Mouse (Mus musculus) T-cell, adult 2 months (primary cell): Measurements from ENCODE around the gene Rbm28.

Experiments used
- DNase-seq: peaks from one replicate; pipeline ENCODE4 v3.0.0; 2022; ENCODE audit warnings: low spot score

The Rbm28 gene

DNA sequence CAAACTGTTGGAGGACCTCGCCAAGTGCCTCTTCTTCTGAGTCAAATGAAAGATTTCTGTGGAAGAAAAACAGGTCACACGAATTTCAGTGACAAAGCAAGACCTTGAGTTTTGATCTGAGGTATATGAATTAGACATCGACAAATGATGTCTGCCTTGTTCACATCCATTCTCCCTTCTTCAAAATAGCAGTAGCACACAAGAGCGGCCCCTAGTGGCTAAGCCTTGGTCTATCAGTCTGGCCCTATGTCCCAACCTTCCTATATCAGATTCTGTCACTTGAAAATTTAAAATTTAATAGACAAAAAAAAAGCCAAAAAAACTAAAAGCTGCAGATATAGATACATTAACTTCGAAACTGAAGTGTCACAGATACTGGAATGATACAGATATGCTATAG lies 21.2 kb downstream of the Rbm28 start:
- DNase-seq: peak; percentile 15

DNA sequence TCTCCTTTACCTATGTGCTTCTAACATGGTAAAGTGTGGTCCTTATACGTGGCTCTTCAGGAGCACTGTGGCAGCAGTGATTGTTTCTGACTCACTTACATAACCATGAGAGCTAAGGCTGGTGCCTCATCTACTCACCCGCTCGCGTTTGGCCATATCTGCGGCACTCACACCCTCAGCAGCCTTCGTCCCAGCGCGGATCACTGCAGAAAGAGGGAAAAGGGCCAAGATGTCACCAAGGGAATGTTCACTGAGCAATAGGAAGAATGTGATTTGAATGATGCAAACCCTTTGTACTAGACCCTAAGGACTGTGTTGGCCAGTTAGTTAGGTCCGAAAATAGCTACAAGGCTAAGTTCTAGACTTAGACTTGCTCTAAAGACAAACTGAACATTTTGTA lies 27.4 kb downstream of the Rbm28 start:
- no peak for DNase-seq

DNA sequence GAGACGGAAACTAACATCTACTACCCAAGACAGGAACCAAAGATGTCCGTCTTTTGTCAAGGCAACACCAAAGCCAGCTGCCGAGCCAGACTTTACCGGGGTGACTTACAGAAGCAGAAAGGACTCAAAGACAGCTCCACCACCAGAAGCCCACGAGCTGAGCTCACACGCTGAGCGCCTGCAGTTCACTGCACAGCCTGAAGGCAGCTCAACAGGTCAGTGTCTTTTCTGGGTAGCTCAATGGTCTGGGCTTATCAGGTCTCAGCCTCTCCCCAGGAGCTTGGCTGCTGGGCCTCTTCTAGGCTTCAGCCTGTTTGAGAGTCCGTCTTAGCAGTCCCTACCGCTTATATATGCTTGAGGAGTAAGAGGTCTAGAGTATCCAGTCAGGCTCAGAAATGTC lies 31.7 kb downstream of the Rbm28 start:
- DNase-seq: no peak

DNA sequence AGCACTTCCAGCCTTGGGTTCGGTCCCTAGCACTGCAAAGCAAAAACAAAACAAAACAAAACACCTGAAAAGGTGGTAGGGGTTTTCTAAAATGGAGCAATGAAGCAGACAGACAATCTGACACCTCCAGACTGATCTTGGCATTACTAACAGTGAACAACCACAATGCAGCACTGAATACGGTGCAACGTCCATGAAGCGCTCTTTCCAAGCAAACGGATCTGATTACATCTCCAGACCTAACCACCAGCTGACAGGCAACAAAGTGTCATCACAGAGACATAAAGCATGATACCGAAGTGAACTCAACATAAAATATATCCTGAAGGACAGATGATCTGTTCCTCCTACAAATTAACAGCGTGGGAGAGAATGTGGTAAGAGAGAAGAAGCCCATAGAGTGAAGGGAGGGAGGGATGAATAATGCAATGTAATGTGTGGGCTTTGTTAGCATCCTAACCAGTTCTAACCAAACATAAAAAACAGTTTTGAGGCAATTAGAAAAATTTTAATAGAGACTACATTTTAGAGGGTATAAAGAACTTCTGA lies 37.9 kb downstream of the Rbm28 start:
- DNase-seq: no peak

DNA sequence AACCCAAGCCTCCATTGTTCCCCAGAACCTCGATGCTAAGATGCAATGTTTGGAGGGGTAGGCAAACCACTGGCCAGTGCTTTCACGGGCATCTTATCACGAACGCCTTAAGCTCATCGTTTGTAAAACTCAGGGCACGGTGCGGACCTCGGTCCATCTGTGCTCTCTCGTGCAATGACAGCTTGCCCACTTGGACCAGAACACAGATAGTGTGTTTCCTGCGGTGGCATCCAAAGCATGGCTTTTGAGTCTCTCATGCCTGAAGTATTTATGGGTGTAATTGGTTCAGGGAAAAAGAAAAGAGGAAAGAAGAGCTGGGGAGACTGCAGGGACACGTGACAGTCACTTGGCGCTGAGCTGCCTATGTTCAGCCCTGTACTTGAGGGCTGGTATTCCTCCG lies 44.8 kb downstream of the Rbm28 start:
- no peak for DNase-seq

DNA sequence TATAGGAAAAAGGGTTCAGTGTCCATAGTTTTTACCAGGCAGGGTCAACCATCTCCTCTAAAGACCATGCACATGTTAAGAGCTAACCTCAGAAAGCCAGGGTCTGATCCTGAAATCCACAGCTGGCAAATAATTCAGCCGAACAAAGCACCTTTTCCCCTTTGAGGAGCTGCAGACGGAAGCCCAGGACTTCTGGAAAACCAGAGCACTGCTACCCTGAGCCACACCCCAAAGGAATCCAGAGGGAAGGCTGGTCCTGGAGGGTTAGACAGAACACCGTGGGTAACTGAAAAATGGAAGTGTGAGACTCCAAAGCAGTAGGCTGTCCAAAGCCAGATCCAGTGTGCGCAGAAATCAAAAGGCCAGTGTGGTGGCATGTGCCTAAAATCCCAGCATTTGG lies 45.8 kb downstream of the Rbm28 start:
- no peak for DNase-seq

DNA sequence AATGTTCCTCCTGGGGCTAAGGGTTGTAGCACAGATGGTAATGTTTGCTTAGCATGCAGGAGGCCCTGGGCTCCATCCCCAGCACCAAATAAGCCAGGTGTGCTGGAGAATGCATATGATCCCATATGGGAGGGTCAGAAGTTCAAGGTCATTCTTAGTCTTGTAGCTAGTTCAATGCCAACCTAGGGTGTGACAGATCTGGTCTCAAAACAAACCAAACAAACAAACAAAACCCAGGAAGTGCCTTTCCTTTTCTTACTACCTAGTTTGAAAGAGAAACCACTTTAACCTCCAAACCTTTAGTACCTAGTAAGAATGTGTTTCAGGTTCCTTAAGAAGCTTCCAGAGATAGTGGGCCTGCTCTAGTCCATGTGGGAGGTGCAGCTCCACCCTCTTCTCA lies 46.6 kb downstream of the Rbm28 start:
- no peak for DNase-seq

DNA sequence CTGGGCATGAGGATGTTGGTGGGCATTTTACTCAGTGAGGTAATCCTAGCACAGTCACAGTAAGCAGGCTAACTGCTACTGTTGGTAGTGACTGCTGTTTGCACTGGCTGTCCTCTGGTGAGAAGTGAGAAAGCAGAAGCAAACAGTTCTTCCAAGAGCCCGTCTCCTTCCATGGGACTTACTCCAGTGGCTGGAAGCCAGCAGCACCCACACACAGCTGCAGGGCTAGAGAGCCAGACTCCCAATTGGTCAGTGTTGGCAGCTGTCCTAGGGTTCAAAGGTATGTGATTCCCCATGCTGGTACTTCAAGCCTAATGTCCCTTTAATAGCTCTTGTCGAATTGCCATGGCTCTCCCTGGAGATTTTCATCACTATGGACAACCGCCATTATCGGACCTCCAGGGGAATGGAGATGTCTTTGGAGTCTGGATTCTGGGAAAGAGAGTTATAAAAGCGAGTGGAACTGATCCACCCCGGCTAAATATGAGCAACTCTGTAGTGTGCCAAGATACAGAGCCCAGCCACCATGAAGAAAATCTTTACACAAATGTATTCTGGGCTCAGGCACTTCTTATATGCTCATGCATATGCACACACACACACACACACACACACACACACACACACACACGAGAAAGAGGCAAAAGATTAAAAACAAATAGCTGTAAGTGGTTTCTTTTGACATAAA lies 47.2 kb downstream of the Rbm28 start:
- no peak for DNase-seq

DNA sequence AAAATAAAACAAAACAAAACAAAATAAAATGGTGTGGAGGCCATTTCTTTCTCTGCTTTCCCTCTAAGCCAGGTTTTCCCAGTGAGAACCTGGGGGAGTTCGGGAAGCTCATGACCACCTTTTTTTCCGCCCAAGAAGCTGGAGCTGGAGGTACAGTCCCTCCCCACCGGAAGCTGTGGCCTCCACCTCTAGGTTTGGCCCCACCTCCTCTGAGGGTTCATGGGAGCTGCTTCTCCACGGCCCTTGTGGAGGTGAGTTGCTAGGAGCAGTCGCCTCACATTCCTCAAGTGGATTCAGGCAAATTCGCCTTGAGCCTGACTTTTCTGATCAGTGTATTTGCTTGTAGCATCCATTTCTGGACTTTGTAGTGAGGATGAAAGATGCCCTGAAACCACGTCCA lies 49.0 kb downstream of the Rbm28 start:
- DNase-seq: no peak

DNA sequence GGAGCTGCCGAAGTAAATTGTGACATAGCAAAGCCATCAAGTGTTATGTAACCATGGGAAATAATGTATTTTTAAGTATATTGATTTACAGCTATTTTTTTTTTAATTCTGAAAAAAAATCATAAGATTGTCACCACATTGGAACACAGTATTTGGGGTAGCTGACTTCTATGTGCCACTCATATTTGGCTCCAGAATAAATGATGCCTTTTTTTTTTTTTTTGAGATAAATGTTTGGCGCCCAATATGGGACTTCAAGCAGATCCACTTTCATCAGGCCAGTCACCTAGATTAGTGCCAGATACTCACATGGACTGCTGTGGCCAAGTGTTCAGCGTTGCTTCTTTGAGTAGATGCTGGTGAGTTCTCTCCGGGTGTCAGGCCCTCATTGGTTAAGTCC lies 53.3 kb downstream of the Rbm28 start:
- no peak for DNase-seq

DNA sequence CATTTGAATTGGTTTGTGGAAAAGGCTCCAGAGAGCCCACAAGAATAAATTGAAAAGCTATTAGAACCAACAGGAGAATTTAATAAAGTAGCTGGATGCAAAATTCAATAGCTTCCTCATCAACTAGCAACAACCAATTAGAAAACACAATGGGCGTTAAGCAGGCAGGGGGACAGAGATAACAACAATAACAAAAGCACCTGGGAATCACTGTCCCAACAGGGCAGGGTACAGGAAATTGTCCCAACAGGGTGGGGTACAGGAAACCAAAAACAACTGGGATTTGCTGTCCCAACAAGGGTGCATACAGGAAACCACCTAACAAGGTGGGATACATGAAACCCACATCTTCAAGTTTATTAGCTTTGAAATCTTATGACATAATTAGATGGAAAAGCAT lies 56.4 kb downstream of the Rbm28 start:
- no peak for DNase-seq

DNA sequence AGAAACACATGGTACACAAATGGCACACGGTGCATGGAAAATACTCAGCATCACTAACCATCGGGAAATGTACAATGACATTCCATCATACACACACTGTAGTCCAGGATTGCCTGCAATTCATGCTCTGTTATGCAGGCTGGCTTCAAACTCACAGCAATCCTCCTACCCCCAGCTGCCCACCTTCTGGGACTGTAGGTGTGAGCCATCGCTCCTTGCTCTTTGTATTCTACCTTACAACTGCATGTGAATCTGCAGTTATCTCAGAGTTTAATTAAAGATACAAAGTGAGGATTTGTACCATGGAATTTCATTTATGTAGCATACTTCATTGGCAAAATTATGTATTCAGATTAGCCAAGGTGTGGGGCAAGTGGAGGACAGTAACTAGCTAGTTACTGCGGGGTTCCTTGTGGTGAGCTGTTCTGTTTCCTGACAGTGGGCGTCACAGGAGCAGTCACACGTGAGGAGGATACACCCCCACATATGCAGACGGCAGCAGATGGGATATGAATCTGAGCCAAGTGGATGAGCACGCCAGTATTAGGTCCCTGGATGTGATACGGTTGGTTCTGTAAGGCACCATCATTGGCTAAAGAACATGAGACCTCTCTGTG lies 63.5 kb downstream of the Rbm28 start:
- no peak for DNase-seq

DNA sequence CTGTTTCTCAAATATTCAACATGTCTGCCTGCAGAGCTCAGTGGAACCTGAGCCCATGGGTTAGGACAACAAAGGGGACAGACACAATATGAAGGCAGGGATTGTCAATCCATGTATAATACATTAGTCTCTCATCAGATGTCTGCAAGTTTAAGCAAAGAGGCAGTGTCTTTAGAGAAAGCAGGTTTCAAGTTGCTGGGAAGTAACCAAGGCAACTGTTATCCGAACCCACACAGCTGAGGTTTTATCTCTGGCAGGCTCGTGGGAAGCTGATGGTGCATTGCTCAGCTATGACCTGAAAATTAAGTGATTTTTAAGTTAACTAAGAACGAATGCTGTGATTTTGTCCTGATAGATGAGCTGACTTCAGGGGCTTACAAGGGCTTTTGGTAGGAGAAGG lies 64.4 kb downstream of the Rbm28 start:
- no peak for DNase-seq

DNA sequence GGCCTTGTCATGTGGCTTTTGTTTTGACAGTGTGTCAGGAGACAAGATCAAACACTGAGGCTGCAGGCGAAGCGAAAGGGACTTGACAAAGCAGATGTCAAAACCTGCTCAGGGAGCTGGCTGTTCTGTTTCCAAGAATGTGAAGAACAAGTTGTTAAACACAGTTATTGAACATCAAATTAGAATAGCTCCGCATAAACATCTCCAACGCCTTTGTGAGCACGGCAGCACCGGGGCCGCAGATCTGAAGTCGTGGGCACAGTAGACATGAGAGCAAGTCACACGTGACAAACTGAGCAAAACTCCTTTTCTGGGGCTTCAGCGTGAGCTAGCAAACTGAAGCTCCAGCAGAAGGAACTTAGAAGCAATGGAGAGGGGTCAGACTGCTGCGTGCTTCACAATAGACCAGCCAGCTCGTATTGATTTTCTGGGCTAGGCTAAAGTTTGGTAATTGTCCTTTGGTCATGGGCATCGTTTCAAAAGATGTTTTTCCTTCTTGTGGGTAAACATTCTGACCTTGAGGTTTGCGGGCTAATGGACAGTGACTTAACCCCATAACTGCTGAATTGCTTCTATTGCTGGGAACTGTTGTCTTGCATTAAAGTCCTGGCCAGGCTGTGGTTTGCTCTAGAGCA lies 65.2 kb downstream of the Rbm28 start:
- no peak for DNase-seq

DNA sequence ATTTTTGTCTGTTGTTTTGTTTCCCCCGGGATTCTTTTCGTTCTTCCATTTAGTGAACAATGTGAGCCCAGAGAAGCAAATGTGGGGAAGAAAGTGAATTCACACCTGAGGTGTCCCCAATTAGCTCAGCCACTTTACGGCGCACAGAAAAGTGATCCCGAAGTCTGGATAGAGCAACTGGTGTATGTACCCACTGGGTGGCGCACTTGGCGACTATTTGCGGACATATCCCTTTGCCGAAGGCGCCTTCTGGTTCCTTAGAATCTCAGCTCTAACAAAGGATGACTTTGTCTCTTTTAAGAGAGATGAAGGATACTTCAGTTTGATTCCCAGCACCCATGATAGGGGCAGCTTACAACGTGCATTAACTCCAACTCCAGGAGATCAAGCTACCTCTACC lies 71.9 kb downstream of the Rbm28 start:
- no peak for DNase-seq

DNA sequence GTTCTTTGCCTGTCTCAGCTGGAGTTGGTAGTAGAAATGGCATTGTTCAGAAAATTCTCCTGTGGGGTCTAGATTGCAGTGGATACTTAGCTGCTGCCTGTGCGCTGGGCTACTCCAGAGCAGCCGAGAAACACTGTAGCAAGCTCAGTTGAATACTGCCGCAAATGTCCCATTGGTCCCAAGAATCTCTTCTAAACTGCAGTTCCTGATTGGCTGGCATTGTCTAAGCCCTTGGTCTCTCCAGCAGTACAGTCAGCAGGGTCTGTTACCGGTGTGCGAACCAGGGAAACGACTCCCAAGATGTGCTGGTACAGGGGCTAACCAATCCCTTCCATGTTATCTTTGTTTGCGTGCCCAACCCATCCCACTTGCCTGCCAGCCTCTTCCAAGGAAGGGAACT lies 72.6 kb downstream of the Rbm28 start:
- DNase-seq: no peak

DNA sequence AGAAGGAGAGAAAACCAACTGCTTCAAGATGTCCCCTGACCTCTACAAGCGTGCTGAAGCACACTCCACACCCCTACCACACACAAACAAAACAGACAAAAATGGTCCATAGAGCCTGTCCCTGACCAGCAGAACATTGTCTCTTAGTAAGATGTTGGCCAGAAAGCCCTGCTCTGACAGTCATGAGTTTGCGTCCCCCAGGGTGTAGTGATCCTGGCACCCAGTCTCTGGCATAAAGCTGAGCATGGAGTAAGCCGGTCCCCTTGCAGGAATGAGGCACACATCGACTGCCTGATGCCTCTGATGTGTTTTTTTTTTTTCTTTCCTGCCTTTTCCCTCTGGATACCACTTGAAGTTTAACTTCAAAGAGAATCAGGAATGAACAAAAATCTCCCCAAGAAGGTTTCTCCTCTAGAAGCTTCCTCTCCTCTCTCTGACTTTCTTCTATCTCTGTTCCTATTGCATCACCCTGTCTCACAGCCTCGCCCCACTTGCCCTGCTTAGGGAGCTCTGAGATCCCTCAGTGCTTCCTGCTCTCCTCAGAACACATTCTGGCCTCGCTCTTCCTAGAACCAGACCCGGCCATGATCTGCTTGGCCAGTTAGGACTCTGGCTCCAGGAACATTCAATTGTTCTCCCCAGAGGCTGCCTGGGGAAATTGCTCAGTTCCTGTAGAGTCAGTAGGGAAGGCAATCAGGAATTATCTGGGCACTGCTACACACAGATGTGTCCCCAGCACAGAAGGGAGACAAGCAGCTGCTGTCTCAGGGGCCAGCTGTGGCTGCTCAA lies 76.7 kb downstream of the Rbm28 start:
- no peak for DNase-seq

DNA sequence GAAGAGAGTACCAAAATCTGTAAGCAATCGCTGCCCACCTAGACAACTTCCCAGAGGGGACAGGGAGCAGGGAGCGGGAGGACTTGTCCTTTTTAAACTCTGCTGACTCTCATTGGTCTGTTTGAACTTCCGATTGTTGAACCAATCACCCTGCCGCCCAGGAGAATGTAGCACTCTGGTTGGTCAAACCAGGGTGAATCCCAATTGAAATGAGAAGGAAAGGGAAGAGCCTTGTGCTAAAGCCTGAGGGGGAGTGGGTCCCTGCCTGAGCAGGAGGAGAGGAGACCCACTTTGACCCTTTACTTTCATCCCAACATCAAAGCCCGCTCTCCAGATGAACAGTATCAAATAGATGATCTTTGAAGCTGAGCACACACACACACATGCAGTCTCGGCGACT lies 80.4 kb downstream of the Rbm28 start:
- no peak for DNase-seq

DNA sequence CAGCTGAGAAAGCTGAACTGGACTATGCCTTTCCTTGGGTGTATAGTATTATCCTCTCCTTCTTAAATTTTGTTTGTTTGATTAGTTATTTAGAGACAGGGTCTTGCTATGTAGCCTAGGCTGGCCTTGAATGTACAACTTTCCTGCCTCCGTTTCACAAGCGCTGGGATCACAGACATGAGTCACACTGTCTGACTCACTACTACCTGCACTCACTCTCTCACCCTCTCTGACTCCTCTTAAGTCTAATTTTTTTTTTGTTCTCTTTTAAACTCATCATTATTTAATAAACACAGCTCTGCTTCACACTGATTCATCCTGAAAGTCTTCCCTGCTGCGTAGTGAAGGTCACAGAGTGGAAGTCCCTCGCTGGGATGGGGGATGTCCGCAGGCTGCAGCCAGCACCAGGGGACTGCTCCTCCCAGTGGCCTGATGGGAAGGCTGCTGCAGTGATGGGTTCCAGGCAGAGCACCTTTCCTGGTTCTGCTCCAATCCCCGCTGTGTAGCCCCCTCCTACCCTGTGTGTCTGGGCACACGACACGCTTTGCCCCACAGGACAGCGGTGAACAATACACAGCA lies 81.9 kb downstream of the Rbm28 start:
- no peak for DNase-seq

DNA sequence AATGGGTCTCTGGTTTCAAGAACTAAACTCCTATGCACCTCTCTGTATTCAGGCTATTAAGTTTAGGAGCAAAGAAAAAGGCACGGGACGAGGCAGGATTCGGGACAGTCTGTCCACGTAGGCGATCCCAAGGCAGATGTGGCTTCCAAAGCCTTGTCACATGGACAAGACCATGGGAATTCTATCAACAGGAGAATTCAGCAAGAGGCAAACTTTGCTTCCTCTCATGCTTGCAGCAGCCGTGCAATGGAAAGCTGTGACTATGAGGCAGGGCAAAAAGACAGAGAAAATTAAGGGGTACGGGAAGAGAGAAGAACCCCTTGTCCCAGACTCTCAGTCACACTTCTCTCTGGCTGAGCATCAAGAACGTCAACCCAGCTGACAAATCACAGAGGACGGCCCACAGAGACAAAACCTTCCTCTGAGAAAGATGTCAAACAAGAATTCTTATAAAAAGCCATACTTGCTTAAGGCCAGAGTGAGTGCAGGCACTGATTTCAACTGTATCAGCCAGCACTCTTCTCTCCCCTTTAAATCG lies 82.9 kb downstream of the Rbm28 start:
- DNase-seq: no peak

DNA sequence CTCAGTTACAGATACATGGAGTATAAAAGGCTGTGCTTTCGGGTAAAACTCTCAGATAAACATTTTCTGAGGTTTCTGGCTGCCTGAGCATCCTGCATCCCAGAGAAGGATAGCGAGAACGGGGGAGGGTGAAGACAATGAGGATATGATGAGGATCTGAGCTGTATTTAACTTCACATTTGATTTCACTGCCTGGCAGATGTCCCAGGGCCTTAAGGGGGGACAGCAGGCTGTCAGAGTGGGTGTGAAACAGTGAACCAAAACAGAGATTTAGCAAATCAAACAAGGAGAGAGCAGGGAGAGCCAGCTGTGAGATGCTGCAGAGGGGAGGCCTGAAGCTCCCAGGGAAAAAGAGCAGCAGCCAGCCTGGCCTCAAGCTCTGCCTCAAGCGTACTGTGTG lies 85.5 kb downstream of the Rbm28 start:
- DNase-seq: no peak

DNA sequence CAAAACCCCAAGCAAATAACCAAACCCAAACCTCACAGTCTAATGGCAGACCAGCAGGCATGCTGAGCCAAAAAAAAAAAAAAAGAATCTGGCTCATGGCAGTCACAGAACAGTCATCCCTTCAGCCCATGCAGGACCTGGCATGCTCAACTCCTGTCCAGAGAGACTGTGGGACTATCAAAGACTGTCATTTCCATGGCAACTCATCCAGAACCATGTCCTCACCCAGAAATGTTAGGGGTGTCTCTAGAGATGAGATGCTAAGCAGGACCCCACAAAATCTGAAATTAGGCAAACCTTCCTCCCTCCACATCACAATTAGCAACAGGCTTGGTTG lies 90.7 kb downstream of the Rbm28 start:
- no peak for DNase-seq
